Mouse (Mus musculus): ENCODE results near the gene Sdk2. TPM values are rescaled to one million over a fixed set of nuclear protein-coding genes. Genes with fewer than 3 reads are reported as not detected.
A peak's percentile ranks its signal among the peaks of the same experiment; 100 is the strongest.

Sdk2 gene
- polyA plus RNA-seq, 1 experiment from 2014 or later: 4.7 TPM

- H3K9ac ChIP-seq: peak overlapping the region; percentile 71
- peaks cover 71% of the 10 kb centered on the region for H3K4me1 ChIP-seq (replicated peaks)
These were observed 522 bp downstream of the Sdk2 start for GRCm38 (mm10) chr11:114066098-114066950.

GRCm38 (mm10) chr11:114065596-114065995 is 1.2 kb downstream of the Sdk2 start:
- H3K4me2 ChIP-seq: peak overlapping the region; percentile 97
- peaks cover 75% of the 10 kb centered on the region for H3K4me1 ChIP-seq (replicated peaks)
- H3K9ac ChIP-seq: peak overlapping the region; percentile 71
- no peaks in the 10 kb centered on the region for H3K9me3 ChIP-seq
- ATAC-seq (ENCODE audit: low FRiP score, low read depth): no peak
- no peak overlapping the region for H3K27ac ChIP-seq (replicated peaks)
- 0 out of 2 replicates have a peak, but pooled peaks cover 4% of the 10 kb centered on the region for H3K27me3 ChIP-seq
- no peaks in the 10 kb centered on the region for H3K36me3 ChIP-seq
- H3K4me3 ChIP-seq: peak overlapping the region; percentile 66
- WGBS: 2% methylated on average over 19 of the region's 19 CpGs

More at GRCm38 (mm10) chr11:114066098-114066950, 522 bp downstream of the Sdk2 start:
- H3K27me3 ChIP-seq: 0 out of 2 replicates have a peak, but pooled peaks cover 2% of the 10 kb centered on the region
- ATAC-seq (ENCODE audit: low FRiP score, low read depth): peak; percentile 25; the same call in 1 of the 2 replicates
- H3K27ac ChIP-seq (replicated peaks): peak overlapping the region; percentile 84
- peak overlapping the region; percentile 66 for H3K4me3 ChIP-seq
- peak overlapping the region; percentile 97 for H3K4me2 ChIP-seq
- no peaks in the 10 kb centered on the region for H3K36me3 ChIP-seq
- under 1% methylated on average over 85 of the region's 90 CpGs for WGBS
- no peaks in the 10 kb centered on the region for H3K9me3 ChIP-seq

- Histone ChIP-seq H3K4me3 (peak overlapping the region; percentile 66), H3K4me1 (replicated peaks) (peaks cover 75% of the 10 kb centered on the region), H3K9me3 (no peaks in the 10 kb centered on the region), H3K36me3 (no peaks in the 10 kb centered on the region), H3K27ac (replicated peaks) (peak overlapping the region; percentile 49), H3K4me2 (peak overlapping the region; percentile 97), H3K27me3 (0 out of 2 replicates have a peak, but pooled peaks cover 4% of the 10 kb centered on the region), H3K9ac (peak overlapping the region; percentile 71)
- WGBS: under 1% methylated on average over 32 of the region's 32 CpGs
- peak; percentile 6; the same call in 1 of the 2 replicates for ATAC-seq (ENCODE audit: low FRiP score, low read depth)
These were observed 1.9 kb downstream of the Sdk2 start for GRCm38 (mm10) chr11:114064871-114065388.

- H3K4me3 ChIP-seq: no peak overlapping the region
- no peak overlapping the region for H3K9ac ChIP-seq
- 47% methylated on average over 7 of the region's 7 CpGs for WGBS
These were observed 4.9 kb downstream of the Sdk2 start for GRCm38 (mm10) chr11:114061946-114062345.

GRCm38 (mm10) chr11:114061265-114061664 is 5.6 kb downstream of the Sdk2 start:
- no peak for ATAC-seq (ENCODE audit: low FRiP score, low read depth)
- 67% methylated on average over 2 of the region's 2 CpGs for WGBS
- 0 out of 2 replicates have a peak, but pooled peaks cover 4% of the 10 kb centered on the region for H3K27me3 ChIP-seq
- no peak overlapping the region for H3K27ac ChIP-seq (replicated peaks)
- H3K36me3 ChIP-seq: no peaks in the 10 kb centered on the region
- peaks cover 58% of the 10 kb centered on the region for H3K4me1 ChIP-seq (replicated peaks)
- H3K4me3 ChIP-seq: no peak overlapping the region
- peak overlapping the region; percentile 97 for H3K4me2 ChIP-seq
- H3K9ac ChIP-seq: no peak overlapping the region
- H3K9me3 ChIP-seq: no peaks in the 10 kb centered on the region

More at GRCm38 (mm10) chr11:114061946-114062345, 4.9 kb downstream of the Sdk2 start:
- ATAC-seq (ENCODE audit: low FRiP score, low read depth): no peak
- H3K36me3 ChIP-seq: no peaks in the 10 kb centered on the region
- no peaks in the 10 kb centered on the region for H3K9me3 ChIP-seq
- H3K27ac ChIP-seq (replicated peaks): no peak overlapping the region
- peaks cover 62% of the 10 kb centered on the region for H3K4me1 ChIP-seq (replicated peaks)
- peak overlapping the region; percentile 97 for H3K4me2 ChIP-seq
- 0 out of 2 replicates have a peak, but pooled peaks cover 4% of the 10 kb centered on the region for H3K27me3 ChIP-seq

GRCm38 (mm10) chr11:114056351-114056750 is 10.5 kb downstream of the Sdk2 start:
- Histone ChIP-seq H3K4me2 (no peak overlapping the region), H3K4me1 (replicated peaks) (peaks cover 29% of the 10 kb centered on the region), H3K27me3 (0 out of 2 replicates have a peak, but pooled peaks cover 2% of the 10 kb centered on the region), H3K9ac (no peak overlapping the region), H3K36me3 (no peaks in the 10 kb centered on the region), H3K27ac (replicated peaks) (no peak overlapping the region), H3K4me3 (no peak overlapping the region), H3K9me3 (no peaks in the 10 kb centered on the region)
- WGBS: 36% methylated on average over 2 of the region's 2 CpGs
- no peak for ATAC-seq (ENCODE audit: low FRiP score, low read depth)

- Histone ChIP-seq H3K9ac (no peak overlapping the region), H3K4me1 (replicated peaks) (peaks cover 34% of the 10 kb centered on the region), H3K27ac (replicated peaks) (no peak overlapping the region; the same call in none of the 2 replicates), H3K4me3 (no peak overlapping the region), H3K9me3 (no peaks in the 10 kb centered on the region), H3K27me3 (no peaks in the 10 kb centered on the region), H3K36me3 (no peaks in the 10 kb centered on the region), H3K4me2 (no peak overlapping the region)
- WGBS: 42% methylated on average over 17 of the region's 17 CpGs
- no peak for ATAC-seq (ENCODE audit: low FRiP score, low read depth)
These were observed 12.1 kb downstream of the Sdk2 start for GRCm38 (mm10) chr11:114054581-114055315.

- Histone ChIP-seq H3K27ac (replicated peaks) (no peak overlapping the region), H3K4me3 (no peak overlapping the region), H3K36me3 (no peaks in the 10 kb centered on the region), H3K4me1 (replicated peaks) (peaks cover 33% of the 10 kb centered on the region), H3K9ac (no peak overlapping the region), H3K4me2 (no peak overlapping the region), H3K27me3 (no peaks in the 10 kb centered on the region), H3K9me3 (no peaks in the 10 kb centered on the region)
- ATAC-seq (ENCODE audit: low FRiP score, low read depth): peak; percentile 62
- WGBS: 43% methylated on average over 4 of the region's 4 CpGs
These were observed 15.5 kb downstream of the Sdk2 start for GRCm38 (mm10) chr11:114051361-114051760.

GRCm38 (mm10) chr11:114050511-114050910 is 16.3 kb downstream of the Sdk2 start:
- H3K4me1 ChIP-seq (replicated peaks): peaks cover 32% of the 10 kb centered on the region
- WGBS: 93% methylated on average over 3 of the region's 3 CpGs

GRCm38 (mm10) chr11:114047887-114048331 is 18.9 kb downstream of the Sdk2 start:
- Histone ChIP-seq H3K4me2 (no peak overlapping the region), H3K27ac (replicated peaks) (no peak overlapping the region), H3K4me1 (replicated peaks) (peaks cover 32% of the 10 kb centered on the region), H3K27me3 (peaks cover 3% of the 10 kb centered on the region; the same call in 1 of the 2 replicates), H3K9me3 (no peaks in the 10 kb centered on the region), H3K36me3 (no peaks in the 10 kb centered on the region), H3K9ac (no peak overlapping the region), H3K4me3 (no peak overlapping the region)
- WGBS: 9% methylated on average over 10 of the region's 10 CpGs
- ATAC-seq (ENCODE audit: low FRiP score, low read depth): no peak

More at GRCm38 (mm10) chr11:114050511-114050910, 16.3 kb downstream of the Sdk2 start:
- Histone ChIP-seq H3K4me3 (no peak overlapping the region), H3K36me3 (no peaks in the 10 kb centered on the region), H3K27ac (replicated peaks) (no peak overlapping the region), H3K9ac (no peak overlapping the region), H3K4me2 (no peak overlapping the region), H3K27me3 (no peaks in the 10 kb centered on the region), H3K9me3 (no peaks in the 10 kb centered on the region)
- no peak for ATAC-seq (ENCODE audit: low FRiP score, low read depth)

GRCm38 (mm10) chr11:114046927-114047326 is 19.9 kb downstream of the Sdk2 start:
- WGBS: 99% methylated on average over 5 of the region's 5 CpGs
- ATAC-seq (ENCODE audit: low FRiP score, low read depth): no peak

More at GRCm38 (mm10) chr11:114046927-114047326, 19.9 kb downstream of the Sdk2 start:
- H3K27ac ChIP-seq (replicated peaks): no peak overlapping the region
- peaks cover 33% of the 10 kb centered on the region for H3K4me1 ChIP-seq (replicated peaks)
- H3K36me3 ChIP-seq: no peaks in the 10 kb centered on the region
- no peaks in the 10 kb centered on the region for H3K9me3 ChIP-seq
- no peak overlapping the region for H3K4me3 ChIP-seq
- no peak overlapping the region for H3K9ac ChIP-seq
- H3K27me3 ChIP-seq: peaks cover 3% of the 10 kb centered on the region; the same call in 1 of the 2 replicates
- no peak overlapping the region for H3K4me2 ChIP-seq
